Mouse (Mus musculus): ENCODE data around the gene BC048562. TPM values are rescaled to one million over a fixed set of nuclear protein-coding genes. Genes with fewer than 3 reads are reported as not detected.

The BC048562 gene
- polyA plus RNA-seq, 1 experiment from 2014 or later = not detected

DNA sequence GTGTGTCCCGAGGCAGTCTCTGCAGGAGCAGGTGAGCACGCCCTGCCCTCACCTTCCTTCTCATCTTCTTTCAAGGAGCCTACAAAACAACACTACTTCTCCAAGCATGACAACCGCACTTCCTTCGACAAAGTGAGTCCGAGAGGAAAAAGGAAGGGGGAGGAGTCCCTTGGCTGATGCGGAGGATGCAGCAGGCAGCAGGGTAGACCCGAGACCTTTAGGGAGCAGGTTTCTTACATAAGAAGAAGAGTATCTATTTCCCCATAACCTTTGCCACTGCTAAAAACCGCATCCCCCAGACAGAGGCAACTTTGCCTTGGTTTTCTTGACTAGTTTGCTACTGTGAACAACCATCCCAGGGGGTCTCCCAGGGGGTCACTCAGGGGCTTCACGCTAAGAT is 8.8 kb downstream of the BC048562 start:
- H3K36me3 ChIP-seq (replicated peaks; ENCODE audit: insufficient read depth, low read length) = no peaks in the 10 kb centered on the region
- no peak overlapping the region for H3K27ac ChIP-seq (ENCODE audit: low read depth)
- no peak overlapping the region for H3K4me3 ChIP-seq (ENCODE audit: low read depth, low read length)
- ATAC-seq (no peak), DNase-seq (no peak)
- 38% methylated on average over 9 of the region's 9 CpGs for WGBS (ENCODE audit: insufficient replicate concordance)
- H3K4me2 ChIP-seq (ENCODE audit: low read depth, low read length) = no peak overlapping the region
- no peaks in the 10 kb centered on the region for H3K27me3 ChIP-seq (ENCODE audit: insufficient read depth, low read length)
- no peak for TF ChIP-seq EP300 (IDR thresholded peaks at IDR 0.05; ENCODE audit: low read depth)
- TF ChIP-seq CTCF (IDR thresholded peaks at IDR 0.05; ENCODE audit: low read depth) = no peak
- peaks cover under 1% of the 10 kb centered on the region for H3K4me1 ChIP-seq (ENCODE audit: insufficient read depth)
- H3K9ac ChIP-seq (replicated peaks) = no peak overlapping the region
- H3K9me3 ChIP-seq (ENCODE audit: low read length) = no peaks in the 10 kb centered on the region

DNA sequence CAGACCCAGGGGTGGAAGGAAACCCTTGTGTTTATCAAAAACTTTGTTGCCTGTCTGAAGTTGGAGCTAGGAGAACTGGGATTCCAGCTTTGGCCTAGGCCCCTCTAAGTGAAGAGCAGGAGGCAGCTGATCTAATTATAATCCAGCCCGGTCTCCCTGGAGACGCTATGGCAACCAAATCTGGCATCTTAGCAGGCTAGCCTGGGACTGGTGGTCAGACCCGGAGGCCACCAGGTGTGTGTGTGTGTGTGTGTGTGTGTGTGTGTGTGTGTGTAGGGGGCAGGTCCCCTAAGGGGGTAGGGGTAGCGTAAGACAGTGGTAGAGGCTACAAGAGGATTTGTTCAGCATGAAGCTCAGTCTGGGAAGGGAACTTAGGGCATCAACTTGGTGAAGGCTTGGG is 13.6 kb downstream of the BC048562 start:
- Histone ChIP-seq H3K4me2 (ENCODE audit: low read depth, low read length) (peak overlapping the region; percentile 100; the same call in 1 of the 2 replicates), H3K4me3 (ENCODE audit: low read depth, low read length) (no peak overlapping the region), H3K36me3 (replicated peaks; ENCODE audit: insufficient read depth, low read length) (no peaks in the 10 kb centered on the region), H3K9me3 (ENCODE audit: low read length) (no peaks in the 10 kb centered on the region), H3K27me3 (ENCODE audit: insufficient read depth, low read length) (no peaks in the 10 kb centered on the region), H3K9ac (replicated peaks) (no peak overlapping the region), H3K4me1 (ENCODE audit: insufficient read depth) (peaks cover 24% of the 10 kb centered on the region), H3K27ac (ENCODE audit: low read depth) (no peak overlapping the region)
- TF ChIP-seq EP300 (IDR thresholded peaks at IDR 0.05; ENCODE audit: low read depth) (no peak), CTCF (IDR thresholded peaks at IDR 0.05; ENCODE audit: low read depth) (no peak)
- no peak for DNase-seq
- 73% methylated on average over 4 of the region's 4 CpGs for WGBS (ENCODE audit: insufficient replicate concordance)
- ATAC-seq = no peak

DNA sequence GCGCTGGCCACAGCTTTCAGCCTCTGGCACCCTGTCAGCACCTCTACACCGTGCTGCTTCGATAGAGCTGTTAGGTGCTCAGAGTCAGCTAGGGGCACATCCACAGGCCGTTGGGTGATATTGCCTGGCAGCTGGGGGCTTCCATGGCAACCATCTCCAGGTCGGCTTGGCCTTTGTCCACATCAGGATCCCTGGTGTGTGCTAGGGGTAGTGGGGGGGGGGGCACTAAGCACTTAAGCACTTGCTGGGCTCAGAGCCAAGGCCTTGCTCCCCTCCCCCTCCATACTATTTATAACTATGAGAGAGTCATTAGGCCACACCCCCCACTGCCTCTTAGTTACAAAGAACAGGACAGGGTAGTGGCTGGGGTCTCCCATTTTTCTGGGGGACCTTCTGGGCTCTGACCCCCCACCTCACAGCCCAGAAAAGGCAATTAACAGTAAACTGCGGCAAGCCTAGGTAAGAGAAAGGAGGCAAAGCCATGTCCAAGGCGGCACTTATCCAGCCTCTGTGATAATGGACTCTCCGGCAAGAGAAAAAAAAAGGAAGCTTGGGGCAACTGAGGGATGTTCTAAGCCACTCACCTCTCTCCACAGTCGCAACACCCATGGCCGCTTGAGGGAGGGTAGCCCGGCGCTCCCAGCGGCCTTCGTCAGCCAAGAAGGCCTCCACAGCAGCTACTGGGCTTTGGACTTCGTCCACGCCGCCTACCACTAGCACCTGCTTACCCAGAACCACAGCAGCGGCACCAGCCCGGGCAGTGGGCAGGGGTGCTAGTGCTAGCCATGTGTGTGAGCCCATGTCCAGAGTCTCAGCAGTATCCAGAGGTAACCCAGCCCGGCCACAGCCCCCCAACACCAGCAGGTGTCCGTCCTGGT is 14.2 kb downstream of the BC048562 start:
- TF ChIP-seq EP300 (IDR thresholded peaks at IDR 0.05; ENCODE audit: low read depth) (no peak), CTCF (IDR thresholded peaks at IDR 0.05; ENCODE audit: low read depth) (no peak)
- Histone ChIP-seq H3K27ac (ENCODE audit: low read depth) (0 out of 2 replicates have a peak overlapping the region, but pooled peaks have one; percentile 3), H3K27me3 (ENCODE audit: insufficient read depth, low read length) (no peaks in the 10 kb centered on the region), H3K4me3 (ENCODE audit: low read depth, low read length) (no peak overlapping the region), H3K4me1 (ENCODE audit: insufficient read depth) (peaks cover 24% of the 10 kb centered on the region), H3K9me3 (ENCODE audit: low read length) (no peaks in the 10 kb centered on the region), H3K36me3 (replicated peaks; ENCODE audit: insufficient read depth, low read length) (no peaks in the 10 kb centered on the region), H3K9ac (replicated peaks) (no peak overlapping the region), H3K4me2 (ENCODE audit: low read depth, low read length) (peak overlapping the region; percentile 100)
- ATAC-seq (no peak), DNase-seq (no peak)
- 70% methylated on average over 21 of the region's 21 CpGs for WGBS (ENCODE audit: insufficient replicate concordance)

DNA sequence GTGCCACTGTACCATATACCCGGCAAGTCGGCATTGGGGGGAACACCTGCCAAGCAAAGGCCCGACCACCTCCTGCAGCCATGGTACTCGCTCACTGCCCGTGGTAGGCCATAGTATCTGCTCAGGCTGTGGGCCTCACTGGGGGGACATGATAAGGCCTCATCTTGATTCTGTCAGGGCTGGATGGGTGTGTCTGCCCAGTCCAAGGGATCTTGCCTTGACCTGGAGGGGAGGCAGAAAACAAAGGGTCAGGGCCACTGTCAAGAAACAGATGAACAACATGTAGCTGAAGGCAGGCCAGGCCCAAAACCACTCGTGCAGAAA is 14.8 kb downstream of the BC048562 start:
- WGBS (ENCODE audit: insufficient replicate concordance) = 51% methylated on average over 6 of the region's 6 CpGs
- no peaks in the 10 kb centered on the region for H3K9me3 ChIP-seq (ENCODE audit: low read length)
- H3K4me1 ChIP-seq (ENCODE audit: insufficient read depth) = peaks cover 24% of the 10 kb centered on the region
- ATAC-seq = no peak
- peak overlapping the region; percentile 100 for H3K4me2 ChIP-seq (ENCODE audit: low read depth, low read length)
- TF ChIP-seq CTCF (IDR thresholded peaks at IDR 0.05; ENCODE audit: low read depth) (no peak), EP300 (IDR thresholded peaks at IDR 0.05; ENCODE audit: low read depth) (no peak)
- no peak overlapping the region for H3K4me3 ChIP-seq (ENCODE audit: low read depth, low read length)
- H3K9ac ChIP-seq (replicated peaks) = no peak overlapping the region
- no peaks in the 10 kb centered on the region for H3K36me3 ChIP-seq (replicated peaks; ENCODE audit: insufficient read depth, low read length)
- no peaks in the 10 kb centered on the region for H3K27me3 ChIP-seq (ENCODE audit: insufficient read depth, low read length)
- H3K27ac ChIP-seq (ENCODE audit: low read depth) = no peak overlapping the region
- peak; percentile 24 for DNase-seq

DNA sequence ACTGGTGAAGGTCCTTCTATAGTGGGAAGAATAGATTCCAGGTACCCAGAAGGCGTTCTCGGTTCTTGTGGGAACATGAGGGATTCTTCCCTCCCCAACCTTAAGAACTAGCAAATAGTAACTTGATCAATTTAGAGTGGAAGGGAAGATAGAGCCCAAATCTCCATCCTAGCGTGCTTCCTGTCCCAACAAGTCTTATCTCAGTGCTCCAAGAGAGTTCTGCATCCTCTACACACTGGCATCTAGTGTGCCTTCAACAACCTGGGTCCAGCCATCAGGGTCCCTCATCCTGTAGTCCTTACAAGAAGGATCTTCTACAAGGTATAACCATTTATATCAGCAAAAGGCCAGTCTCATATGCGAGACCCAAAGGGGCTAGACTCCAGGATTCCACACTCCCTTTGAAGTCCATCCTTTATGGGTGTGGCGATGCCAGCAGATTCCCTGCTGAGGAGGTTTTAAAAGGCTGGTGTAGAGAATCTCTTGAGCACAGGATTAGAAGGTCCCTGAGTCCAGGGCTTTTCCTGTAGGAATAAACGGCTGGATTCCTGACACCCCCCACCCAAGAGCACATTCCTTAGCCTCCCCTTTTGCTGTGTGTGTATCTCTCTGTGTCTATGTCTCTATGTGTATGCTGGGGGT is 15.4 kb downstream of the BC048562 start:
- Histone ChIP-seq H3K4me3 (ENCODE audit: low read depth, low read length) (peak overlapping the region; percentile 66), H3K9me3 (ENCODE audit: low read length) (no peaks in the 10 kb centered on the region), H3K36me3 (replicated peaks; ENCODE audit: insufficient read depth, low read length) (no peaks in the 10 kb centered on the region), H3K4me1 (ENCODE audit: insufficient read depth) (peaks cover 24% of the 10 kb centered on the region), H3K9ac (replicated peaks) (peak overlapping the region; percentile 70), H3K27ac (ENCODE audit: low read depth) (no peak overlapping the region; the same call in 1 of the 2 replicates), H3K4me2 (ENCODE audit: low read depth, low read length) (peak overlapping the region; percentile 100), H3K27me3 (ENCODE audit: insufficient read depth, low read length) (no peaks in the 10 kb centered on the region)
- 55% methylated on average over 6 of the region's 6 CpGs for WGBS (ENCODE audit: insufficient replicate concordance)
- no peak for TF ChIP-seq CTCF (IDR thresholded peaks at IDR 0.05; ENCODE audit: low read depth)
- TF ChIP-seq EP300 (IDR thresholded peaks at IDR 0.05; ENCODE audit: low read depth) = no peak
- ATAC-seq (no peak), DNase-seq (no peak)

DNA sequence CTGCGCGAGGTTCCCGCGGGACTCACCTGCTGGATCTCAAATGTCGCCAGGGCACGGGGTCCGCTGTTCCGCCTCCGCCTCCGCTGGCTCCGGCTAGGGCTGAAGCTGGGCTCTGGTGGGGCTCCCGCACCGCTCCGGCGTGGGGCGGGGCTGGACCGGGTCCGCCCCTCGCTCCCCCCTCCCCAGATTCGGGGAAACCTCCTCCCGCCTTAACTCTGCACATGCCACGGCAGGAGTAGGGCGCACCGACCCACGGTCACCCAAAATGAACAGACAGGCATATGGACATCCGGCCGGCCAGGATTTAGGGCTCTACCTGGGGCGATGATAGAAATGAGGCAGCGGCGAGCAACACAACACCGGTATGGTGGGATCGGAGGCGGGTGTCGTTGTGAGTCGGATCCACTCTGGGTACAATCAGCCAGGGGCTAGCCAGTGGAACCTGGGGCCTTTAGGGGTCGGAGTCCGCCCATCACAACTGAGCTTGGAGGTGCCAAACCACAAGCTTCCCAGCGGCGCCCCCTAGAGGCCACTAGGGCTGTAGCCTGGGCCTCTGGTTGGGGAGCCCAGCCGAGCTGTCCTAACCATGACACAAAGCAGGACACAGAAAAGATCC is 16.1 kb downstream of the BC048562 start:
- no peaks in the 10 kb centered on the region for H3K9me3 ChIP-seq (ENCODE audit: low read length)
- H3K4me2 ChIP-seq (ENCODE audit: low read depth, low read length) = peak overlapping the region; percentile 100
- peak overlapping the region; percentile 66 for H3K4me3 ChIP-seq (ENCODE audit: low read depth, low read length)
- peak overlapping the region; percentile 70 for H3K9ac ChIP-seq (replicated peaks)
- ATAC-seq (peak; percentile 88), DNase-seq (peak; percentile 93)
- H3K36me3 ChIP-seq (replicated peaks; ENCODE audit: insufficient read depth, low read length) = no peaks in the 10 kb centered on the region
- TF ChIP-seq CTCF (IDR thresholded peaks at IDR 0.05; ENCODE audit: low read depth) (peak; percentile 94), EP300 (IDR thresholded peaks at IDR 0.05; ENCODE audit: low read depth) (no peak)
- H3K27me3 ChIP-seq (ENCODE audit: insufficient read depth, low read length) = no peaks in the 10 kb centered on the region
- WGBS (ENCODE audit: insufficient replicate concordance) = 2% methylated on average over 40 of the region's 40 CpGs
- peaks cover 24% of the 10 kb centered on the region for H3K4me1 ChIP-seq (ENCODE audit: insufficient read depth)
- H3K27ac ChIP-seq (ENCODE audit: low read depth) = 0 out of 2 replicates have a peak overlapping the region, but pooled peaks have one; percentile 22

All from liver, postnatal 0 days (tissue).